Mouse (Mus musculus) ovary, postnatal 36 days (tissue): ENCODE measurements around the gene Spi1.
"Not testable (repeated sequence)": the region's sequence is repeated elsewhere in the genome, so short reads cannot be mapped to it uniquely, and the experiment has no call there.

Source experiments
- DNase-seq: peaks from one replicate; pipeline ENCODE4 v3.0.0; 2022; ENCODE audit warnings: low spot score, mixed read lengths

Spi1 gene

GRCm38 (mm10) chr2:91081775-91082695 is at the start of gene Spi1:
TSS of gene Spi1 (plus strand) at chr2:91082390.
- no peak for DNase-seq

GRCm38 (mm10) chr2:91033000-91033399 is 49.2 kb upstream of the Spi1 start:
- DNase-seq: no peak

- DNase-seq: peak; percentile 65
These were observed 46.8 kb upstream of the Spi1 start, which contains the start of gene Rapsn for GRCm38 (mm10) chr2:91035385-91035784. TSS of gene Rapsn (plus strand) at chr2:91035620.

- DNase-seq: no peak
These were observed 40.4 kb upstream of the Spi1 start for GRCm38 (mm10) chr2:91041786-91042185.

- no peak for DNase-seq
These were observed 39.4 kb upstream of the Spi1 start for GRCm38 (mm10) chr2:91042651-91043398.

GRCm38 (mm10) chr2:91044727-91045126 is 37.5 kb upstream of the Spi1 start:
- no peak for DNase-seq

GRCm38 (mm10) chr2:91045805-91046204 is 36.4 kb upstream of the Spi1 start:
- not testable (repeated sequence) for DNase-seq

- no peak for DNase-seq
These were observed 34.8 kb upstream of the Spi1 start for GRCm38 (mm10) chr2:91047359-91047758.

GRCm38 (mm10) chr2:91051917-91052316 is 30.3 kb upstream of the Spi1 start:
- no peak for DNase-seq

- DNase-seq: no peak
These were observed 29.4 kb upstream of the Spi1 start for GRCm38 (mm10) chr2:91052752-91053151.

- DNase-seq: no peak
These were observed 28.8 kb upstream of the Spi1 start for GRCm38 (mm10) chr2:91053181-91053933.

GRCm38 (mm10) chr2:91053934-91054382 is 28.2 kb upstream of the Spi1 start, which contains the start of gene Psmc3:
TSS of gene Psmc3 (plus strand) at chr2:91054009.
- DNase-seq: peak; percentile 97

- no peak for DNase-seq
These were observed 23.8 kb upstream of the Spi1 start for GRCm38 (mm10) chr2:91058435-91058834.

GRCm38 (mm10) chr2:91059376-91059775 is 22.8 kb upstream of the Spi1 start:
- DNase-seq: no peak

GRCm38 (mm10) chr2:91060544-91061355 is 21.4 kb upstream of the Spi1 start:
- DNase-seq: no peak

- DNase-seq: no peak
These were observed 20.2 kb upstream of the Spi1 start for GRCm38 (mm10) chr2:91061849-91062481.

GRCm38 (mm10) chr2:91062779-91063606 is 19.2 kb upstream of the Spi1 start:
- no peak for DNase-seq

- no peak for DNase-seq
These were observed 18.0 kb upstream of the Spi1 start for GRCm38 (mm10) chr2:91064211-91064610.

- no peak for DNase-seq
These were observed 16.6 kb upstream of the Spi1 start for GRCm38 (mm10) chr2:91065544-91065943.

- DNase-seq: no peak
These were observed 15.7 kb upstream of the Spi1 start for GRCm38 (mm10) chr2:91066455-91066854.
